Comparison of ENCODE assay signal across 7 mouse cellular contexts in the genomic region with DNA sequence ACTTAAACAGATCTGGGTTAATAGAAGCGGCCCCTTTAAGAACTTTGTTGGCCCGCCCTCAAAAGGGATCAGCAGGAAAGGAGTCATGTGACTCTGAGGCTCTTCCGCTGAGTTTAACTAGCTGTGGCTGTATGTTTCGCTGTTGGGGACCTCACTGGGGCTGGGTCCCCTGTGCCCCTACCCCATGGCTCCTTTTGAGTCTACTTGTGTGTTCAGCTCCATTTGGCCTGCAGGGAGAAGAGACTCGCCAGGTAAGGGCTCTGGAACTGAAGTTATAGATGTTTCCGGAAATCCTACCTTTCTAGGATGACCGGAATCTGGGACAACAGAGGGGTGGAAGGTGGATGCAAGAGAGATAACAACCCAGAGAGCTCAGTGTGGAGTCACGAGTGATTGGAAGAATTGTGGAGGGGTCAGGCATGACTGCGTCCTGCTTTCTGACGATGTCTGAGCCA. TPM values are rescaled to one million over a fixed set of nuclear protein-coding genes. Genes with fewer than 3 reads are reported as not detected.
DNase-seq lines count a peak whose midpoint lies in the region; ATAC-seq lines count a peak whose summit lies in the region.

A gene (plus strand): TSS at position 73 of the 455 bp plus-strand sequence.

- intact Hi-C loops in left cerebral cortex, postnatal 36 days (cut with DNase I), result no loop called here

- no peaks in the 10 kb centered on the region for H3K27me3 ChIP-seq in intestine, embryonic 15.5 days (replicated peaks)

- peaks cover 34% of the 10 kb centered on the region for H3K36me3 ChIP-seq in intestine, embryonic 15.5 days

- peak within 1 kb of the TSS; percentile 85 for H3K4me2 ChIP-seq in intestine, embryonic 15.5 days (replicated peaks)

- no peaks in the 10 kb centered on the region for H3K9me3 ChIP-seq in intestine, embryonic 15.5 days

- H3K4me3 ChIP-seq in intestine, embryonic 15.5 days (replicated peaks), result peak within 1 kb of the TSS; percentile 84

- peak; percentile 74 for DNase-seq in adrenal gland, postnatal 10 days
- DNase-seq in embryo, embryonic 11 days, result peak; percentile 84
- peak in 1 of 2 experiments; percentile 63 for DNase-seq in gastrocnemius, postnatal 4 days (ENCODE audit: low spot score in 2 of 2)
- peak; percentile 54 to 60 for DNase-seq in left cerebral cortex, postnatal 36 days (ENCODE audit: low spot score in 2 of 2)
- peak; percentile 66 for DNase-seq in mesoderm, embryonic 11.5 days (ENCODE audit: low read depth, low spot score)
- DNase-seq in right cerebral cortex, postnatal 4 days, result peak; percentile 57

- H3K4me1 ChIP-seq in intestine, embryonic 15.5 days (replicated peaks), result peaks cover 7% of the 10 kb centered on the region

- WGBS in intestine, embryonic 15.5 days, result under 1% methylated on average over 10 of the region's 10 CpGs

- peak within 1 kb of the TSS; percentile 68 for H3K9ac ChIP-seq in intestine, embryonic 15.5 days

- 0 out of 2 replicates have a peak within 1 kb of the TSS, but pooled peaks have one; percentile 40 for H3K27ac ChIP-seq in intestine, embryonic 15.5 days

- peak; percentile 88 for ATAC-seq in intestine, embryonic 15.5 days

RNA-seq across cellular contexts. Expression of the gene that starts here (rescaled TPM):
- total RNA-seq in adrenal gland, postnatal 10 days (2021), result 100 to 1,000 TPM; 144 to 149 TPM
- 10 to 100 TPM; 64.8 to 76.3 TPM for total RNA-seq in gastrocnemius, postnatal 4 days (2021)
- polyA plus RNA-seq in intestine, embryonic 15.5 days (2015; fragmentation: Nextera tagmentation; extraction: Ambion mirVana), result 268 and 282 TPM in 2 replicates
- total RNA-seq in left cerebral cortex, postnatal 36 days (2021), result 100 to 1,000 TPM in 1 of 2 experiments, 10 to 100 TPM in 1; 90.8 to 101 TPM
